Mouse (Mus musculus): ENCODE results near the gene Lgals12. TPM values are rescaled to one million over a fixed set of nuclear protein-coding genes. Genes with fewer than 3 reads are reported as not detected.

The Lgals12 gene
- total and polyA plus RNA-seq, 3 experiments: not detected

GRCm38 (mm10) chr19:7585764-7586163 lies 21.2 kb downstream of the Lgals12 start:
- Histone ChIP-seq H3K27me3 (replicated peaks) (no peaks in the 10 kb centered on the region), H3K9me3 (replicated peaks; ENCODE audit: low read length) (peaks cover 4% of the 10 kb centered on the region), H3K9ac (ENCODE audit: insufficient read depth, low read depth) (no peak overlapping the region), H3K4me1 (ENCODE audit: control insufficient read depth in 1 of 2, insufficient read depth in 2 of 2) (peaks cover 2 to 12% of the 10 kb centered on the region in 2 experiments; a peak in 3 of 4 replicates), H3K36me3 (replicated peaks in 1 of 2; ENCODE audit: control insufficient read depth in 1 of 2, insufficient read depth in 1 of 2, low read length in 1 of 2) (peaks cover 19 to 42% of the 10 kb centered on the region in 2 experiments), H3K27ac (ENCODE audit: insufficient read depth, low read depth) (no peak overlapping the region), H3K79me2 (replicated peaks; ENCODE audit: control insufficient read depth, extremely low read depth, insufficient read depth, poor library complexity, severe bottlenecking) (no peaks in the 10 kb centered on the region), H3K4me2 (ENCODE audit: insufficient read depth, low read depth, poor library complexity, severe bottlenecking) (no peak overlapping the region), H3K4me3 (replicated peaks in 1 of 3; ENCODE audit: low read depth in 2 of 3, low read length in 2 of 3, poor library complexity in 1 of 3) (no peak overlapping the region)
- dilution Hi-C loops (cut with MboI; ENCODE audit: extremely low pct_ligation_motif_present, extremely low pct_unique_long_range_greater_than_20kb, low sequenced_read_pairs) (no loop called here), in situ Hi-C loops (cut with MboI; ENCODE audit: low pct_ligation_motif_present, low pct_unique_long_range_greater_than_20kb, low sequenced_read_pairs) (no loop called here)
- no peak for DNase-seq (ENCODE audit: extremely low read depth)
- TF ChIP-seq HCFC1 (IDR thresholded peaks at IDR 0.05; ENCODE audit: low read depth, low read length) (no peak), POLR2A (IDR thresholded peaks at IDR 0.05; ENCODE audit: low read depth, low read length) (no peak), NRF1 (IDR thresholded peaks at IDR 0.05; ENCODE audit: low read depth, low read length) (no peak), UBTF (IDR thresholded peaks at IDR 0.05; ENCODE audit: low read depth, low read length) (no peak), KAT2A (IDR thresholded peaks at IDR 0.05; ENCODE audit: insufficient replicate concordance, low read length) (no peak), JUND (conservative IDR thresholded peaks at IDR 0.05; ENCODE audit: low read depth, low read length) (no peak), BHLHE40 (IDR thresholded peaks at IDR 0.05; ENCODE audit: low read depth, low read length) (no peak), MXI1 (IDR thresholded peaks at IDR 0.05; ENCODE audit: low read depth, low read length) (no peak), EP300 (IDR thresholded peaks at IDR 0.05; ENCODE audit: low read length) (no peak), RAD21 (IDR thresholded peaks at IDR 0.05; ENCODE audit: low read depth, low read length) (no peak), ETS1 (conservative IDR thresholded peaks at IDR 0.05; ENCODE audit: low read depth, low read length) (no peak), CHD2 (IDR thresholded peaks at IDR 0.05; ENCODE audit: low read length) (no peak), SMC3 (IDR thresholded peaks at IDR 0.05; ENCODE audit: low read depth, low read length) (no peak), USF1 (IDR thresholded peaks at IDR 0.05; ENCODE audit: low read depth, low read length) (no peak), POLR2AphosphoS2 (IDR thresholded peaks at IDR 0.05; ENCODE audit: low read depth, low read length) (no peak), RCOR1 (conservative IDR thresholded peaks at IDR 0.05; ENCODE audit: low read depth, low read length) (no peak), E2F4 (IDR thresholded peaks at IDR 0.05; ENCODE audit: insufficient replicate concordance, low read depth, low read length) (no peak), USF2 (conservative IDR thresholded peaks at IDR 0.05; ENCODE audit: low read depth, low read length) (no peak)

GRCm38 (mm10) chr19:7585279-7585678 lies 21.7 kb downstream of the Lgals12 start:
- H3K36me3 ChIP-seq (replicated peaks in 1 of 2; ENCODE audit: control insufficient read depth in 1 of 2, insufficient read depth in 1 of 2, low read length in 1 of 2): peaks cover 23 to 46% of the 10 kb centered on the region in 2 experiments
- H3K79me2 ChIP-seq (replicated peaks; ENCODE audit: control insufficient read depth, extremely low read depth, insufficient read depth, poor library complexity, severe bottlenecking): no peaks in the 10 kb centered on the region
- H3K9me3 ChIP-seq (replicated peaks; ENCODE audit: low read length): peaks cover 4% of the 10 kb centered on the region
- dilution Hi-C loops (cut with MboI; ENCODE audit: extremely low pct_ligation_motif_present, extremely low pct_unique_long_range_greater_than_20kb, low sequenced_read_pairs): no loop called here
- H3K4me3 ChIP-seq (replicated peaks in 1 of 3; ENCODE audit: low read depth in 2 of 3, low read length in 2 of 3, poor library complexity in 1 of 3): no peak overlapping the region
- H3K27me3 ChIP-seq (replicated peaks): no peaks in the 10 kb centered on the region
- no peak for DNase-seq (ENCODE audit: extremely low read depth)
- no peak overlapping the region for H3K27ac ChIP-seq (ENCODE audit: insufficient read depth, low read depth)
- H3K4me1 ChIP-seq (ENCODE audit: control insufficient read depth in 1 of 2, insufficient read depth in 2 of 2): peaks cover 2 to 16% of the 10 kb centered on the region in 2 experiments; a peak in 3 of 4 replicates
- in situ Hi-C loops (cut with MboI; ENCODE audit: low pct_ligation_motif_present, low pct_unique_long_range_greater_than_20kb, low sequenced_read_pairs): no loop called here
- H3K9ac ChIP-seq (ENCODE audit: insufficient read depth, low read depth): no peak overlapping the region
- H3K4me2 ChIP-seq (ENCODE audit: insufficient read depth, low read depth, poor library complexity, severe bottlenecking): no peak overlapping the region
- TF ChIP-seq CHD2 (IDR thresholded peaks at IDR 0.05; ENCODE audit: low read length) (no peak), JUND (conservative IDR thresholded peaks at IDR 0.05; ENCODE audit: low read depth, low read length) (no peak), NELFE (IDR thresholded peaks at IDR 0.05; ENCODE audit: low read depth, low read length) (no peak), ELF1 (IDR thresholded peaks at IDR 0.05; ENCODE audit: low read depth, low read length) (no peak), TBP (conservative IDR thresholded peaks at IDR 0.05; ENCODE audit: low read depth, low read length) (no peak), USF1 (IDR thresholded peaks at IDR 0.05; ENCODE audit: low read depth, low read length) (no peak), BHLHE40 (IDR thresholded peaks at IDR 0.05; ENCODE audit: low read depth, low read length) (no peak), MAX (IDR thresholded peaks at IDR 0.05; ENCODE audit: low read length) (no peak), CTCF (conservative IDR thresholded peaks at IDR 0.05 in 1 of 2, IDR thresholded peaks at IDR 0.05 in 1 of 2; ENCODE audit: low read depth in 2 of 2, low read length in 2 of 2) (no peak), POLR2AphosphoS2 (IDR thresholded peaks at IDR 0.05; ENCODE audit: low read depth, low read length) (no peak)
